Mouse (Mus musculus): ENCODE results near the gene Prkn.

DNA sequence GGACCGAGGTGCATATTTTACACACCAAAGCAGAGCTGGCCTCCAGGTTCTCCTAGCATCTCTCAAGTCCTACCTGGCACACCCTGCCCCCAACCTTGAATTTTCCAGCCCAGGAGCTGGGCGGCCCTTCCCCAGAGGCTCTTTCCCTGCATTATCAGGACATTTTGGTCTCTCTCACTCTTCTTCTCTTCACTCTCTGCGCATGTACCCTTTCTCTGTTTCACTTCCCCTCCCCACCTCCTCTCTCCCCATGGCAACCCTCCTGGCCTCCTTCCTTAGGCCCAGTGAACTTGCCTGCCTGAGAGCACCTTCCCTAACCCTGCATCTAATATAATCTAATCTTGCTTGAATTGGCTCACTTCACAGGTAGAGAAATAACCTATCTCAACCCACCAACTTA, 996.9 kb downstream of the Prkn start:
- TF ChIP-seq CTCF (IDR thresholded peaks at IDR 0.05; ENCODE audit: low read depth, low read length) (no peak), POLR2A (IDR thresholded peaks at IDR 0.05; ENCODE audit: extremely low read depth, insufficient read depth, low read length) (no peak)

Data from liver, adult 2 months (tissue).